Mouse (Mus musculus): Measurements from ENCODE around the gene Golga4. TPM values are rescaled to one million over a fixed set of nuclear protein-coding genes. Genes with fewer than 3 reads are reported as not detected.

Gene Golga4
- polyA plus RNA-seq, 1 experiment: 17.4 TPM

DNA sequence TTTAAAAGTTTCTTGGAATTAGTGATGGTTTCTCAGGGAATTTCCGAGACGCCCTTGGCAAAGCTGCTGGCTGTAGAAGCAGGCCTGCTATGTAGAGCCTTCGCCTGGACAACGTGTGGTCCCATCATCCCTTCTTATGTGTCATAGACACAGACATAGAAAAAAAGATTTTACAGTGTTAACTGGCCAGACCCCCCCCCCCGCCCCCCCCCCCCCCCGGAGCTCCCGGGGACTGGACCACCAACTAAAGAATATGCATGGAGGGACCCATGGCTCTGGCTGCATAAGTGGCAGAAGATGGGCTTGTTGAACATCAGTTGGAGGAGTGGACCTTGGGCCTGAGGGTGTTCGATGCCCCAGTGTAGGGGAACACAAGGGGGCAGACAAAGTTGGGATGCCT is 11.6 kb downstream of the Golga4 start:
- 77% methylated on average over 7 of the region's 8 CpGs for WGBS
- DNase-seq: no peak
- Histone ChIP-seq H3K4me1 (ENCODE audit: control insufficient read depth, insufficient read depth, low read length) (peaks cover 10% of the 10 kb centered on the region), H3K4me3 (replicated peaks; ENCODE audit: extremely low read depth, low read depth, low read length) (no peak overlapping the region)
- TF ChIP-seq CTCF (IDR thresholded peaks at IDR 0.05; ENCODE audit: insufficient read depth, low read length) (no peak), POLR2A (IDR thresholded peaks at IDR 0.05; ENCODE audit: borderline replicate concordance, extremely low read depth, low read depth, low read length) (no peak)

DNA sequence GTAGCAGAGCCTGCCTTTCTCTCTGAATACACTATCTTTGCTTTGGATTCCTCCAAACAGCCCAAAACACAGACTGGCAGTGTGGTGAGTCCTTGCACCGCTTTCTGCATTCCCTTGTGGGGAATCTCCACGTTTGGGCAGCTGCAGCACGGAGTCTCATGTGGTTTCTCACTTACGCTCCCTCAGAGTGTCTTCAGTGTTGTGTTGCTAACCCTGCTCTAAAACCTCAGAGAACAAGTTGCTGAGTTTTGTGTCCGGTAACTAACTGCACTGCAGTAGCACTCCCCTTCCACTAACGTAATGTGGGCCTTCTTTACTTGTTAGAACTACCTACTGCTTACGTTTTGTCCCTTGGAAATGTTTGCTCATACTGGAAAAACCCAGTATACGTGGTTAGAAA is 13.0 kb downstream of the Golga4 start:
- no peak for DNase-seq
- TF ChIP-seq POLR2A (IDR thresholded peaks at IDR 0.05; ENCODE audit: borderline replicate concordance, extremely low read depth, low read depth, low read length): no peak
- TF ChIP-seq CTCF (IDR thresholded peaks at IDR 0.05; ENCODE audit: insufficient read depth, low read length): no peak
- 57% methylated on average over 8 of the region's 8 CpGs for WGBS
- Histone ChIP-seq H3K4me3 (replicated peaks; ENCODE audit: extremely low read depth, low read depth, low read length) (no peak overlapping the region), H3K4me1 (ENCODE audit: control insufficient read depth, insufficient read depth, low read length) (0 out of 2 replicates have a peak, but pooled peaks cover 4% of the 10 kb centered on the region)

DNA sequence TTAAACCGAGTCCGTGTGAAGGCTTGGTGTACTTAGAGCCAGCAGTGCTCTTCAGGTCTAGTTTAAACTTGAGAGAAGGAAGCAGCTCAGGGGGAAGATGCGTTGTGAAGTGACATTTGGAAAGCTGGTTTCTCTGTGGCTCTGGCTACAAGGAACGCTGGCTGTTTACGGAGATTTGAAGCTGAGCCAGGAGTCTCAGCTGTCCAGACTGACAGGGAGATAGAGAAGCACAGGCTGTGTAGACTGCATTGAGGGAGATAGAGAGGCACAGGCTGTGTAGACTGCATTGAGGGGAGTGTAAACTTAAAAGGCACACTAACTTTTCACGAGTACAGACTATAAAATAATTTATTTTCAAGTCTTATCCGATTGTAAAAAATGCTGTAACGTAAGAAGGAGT is 13.9 kb downstream of the Golga4 start:
- DNase-seq: no peak
- Histone ChIP-seq H3K4me1 (ENCODE audit: control insufficient read depth, insufficient read depth, low read length) (0 out of 2 replicates have a peak, but pooled peaks cover 4% of the 10 kb centered on the region), H3K4me3 (replicated peaks; ENCODE audit: extremely low read depth, low read depth, low read length) (no peak overlapping the region)
- TF ChIP-seq POLR2A (IDR thresholded peaks at IDR 0.05; ENCODE audit: borderline replicate concordance, extremely low read depth, low read depth, low read length) (no peak), CTCF (IDR thresholded peaks at IDR 0.05; ENCODE audit: insufficient read depth, low read length) (no peak)
- 40% methylated on average over 8 of the region's 8 CpGs for WGBS

DNA sequence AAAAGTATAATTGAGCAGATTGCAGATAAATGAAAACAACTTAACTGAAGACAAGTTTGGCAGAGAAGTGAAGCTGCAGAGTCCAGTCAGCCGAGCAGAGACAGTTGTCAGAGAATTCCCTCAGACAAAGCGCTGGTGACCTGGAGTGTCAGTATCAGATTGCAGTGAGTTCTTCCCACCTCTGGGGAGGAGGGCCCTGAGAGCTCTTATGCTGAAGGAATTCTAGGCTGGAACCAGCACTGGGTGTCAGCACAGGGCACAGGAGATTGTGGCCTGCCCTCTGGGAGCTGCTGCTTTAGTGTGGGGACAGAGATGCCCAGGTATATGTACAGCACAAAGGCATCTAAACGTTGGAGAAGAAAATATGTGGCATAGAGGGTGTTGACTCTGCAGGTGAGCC is 14.8 kb downstream of the Golga4 start:
- WGBS: 45% methylated on average over 3 of the region's 3 CpGs
- 0 out of 2 replicates have a peak, but pooled peaks cover 4% of the 10 kb centered on the region for H3K4me1 ChIP-seq (ENCODE audit: control insufficient read depth, insufficient read depth, low read length)
- TF ChIP-seq CTCF (IDR thresholded peaks at IDR 0.05; ENCODE audit: insufficient read depth, low read length) (no peak), POLR2A (IDR thresholded peaks at IDR 0.05; ENCODE audit: borderline replicate concordance, extremely low read depth, low read depth, low read length) (no peak)
- no peak for DNase-seq
- H3K4me3 ChIP-seq (replicated peaks; ENCODE audit: extremely low read depth, low read depth, low read length): no peak overlapping the region

DNA sequence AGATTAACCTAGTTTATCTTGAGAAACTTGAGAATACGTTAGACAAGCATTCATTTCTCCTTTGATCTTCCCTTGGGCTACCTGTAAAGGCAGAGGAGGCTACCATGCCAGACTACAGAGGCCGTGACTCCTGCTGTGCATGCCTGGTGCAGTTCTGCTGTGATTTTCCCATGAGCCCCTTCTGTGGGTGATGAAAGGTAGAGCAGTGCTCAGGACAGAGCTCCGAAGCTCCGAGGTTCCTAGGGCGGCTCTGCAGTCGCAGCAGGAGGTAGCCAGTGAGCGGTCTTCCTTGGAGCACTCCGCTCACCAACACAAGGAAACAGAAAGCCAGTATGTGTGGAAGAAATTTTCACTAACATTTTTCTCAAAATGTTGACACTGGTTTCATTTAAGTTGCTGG is 15.6 kb downstream of the Golga4 start:
- H3K4me3 ChIP-seq (replicated peaks; ENCODE audit: extremely low read depth, low read depth, low read length): no peak overlapping the region
- 0 out of 2 replicates have a peak, but pooled peaks cover 4% of the 10 kb centered on the region for H3K4me1 ChIP-seq (ENCODE audit: control insufficient read depth, insufficient read depth, low read length)
- no peak for DNase-seq
- TF ChIP-seq CTCF (IDR thresholded peaks at IDR 0.05; ENCODE audit: insufficient read depth, low read length) (no peak), POLR2A (IDR thresholded peaks at IDR 0.05; ENCODE audit: borderline replicate concordance, extremely low read depth, low read depth, low read length) (no peak)
- 87% methylated on average over 8 of the region's 8 CpGs for WGBS

DNA sequence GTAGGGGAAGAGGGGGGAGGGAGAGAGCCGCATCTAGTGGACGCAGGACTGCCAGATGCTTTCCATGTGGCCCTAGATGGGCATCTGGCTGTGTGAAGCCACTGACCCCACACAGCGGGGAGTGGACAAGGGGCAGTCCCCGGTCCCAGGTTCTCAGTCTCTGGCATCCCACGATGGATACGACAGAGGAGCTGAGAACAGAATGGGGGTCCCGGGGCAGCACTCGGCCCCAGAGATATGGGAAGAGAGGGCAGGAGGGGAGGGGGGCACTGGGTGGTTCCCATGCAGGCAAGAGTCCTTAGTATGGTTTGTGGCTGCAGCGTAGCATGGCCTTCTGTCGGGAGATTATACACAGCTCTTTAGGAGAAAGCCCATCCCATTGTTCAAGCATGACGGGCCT is 17.7 kb downstream of the Golga4 start:
- Histone ChIP-seq H3K4me3 (replicated peaks; ENCODE audit: extremely low read depth, low read depth, low read length) (no peak overlapping the region), H3K4me1 (ENCODE audit: control insufficient read depth, insufficient read depth, low read length) (0 out of 2 replicates have a peak, but pooled peaks cover 4% of the 10 kb centered on the region)
- TF ChIP-seq CTCF (IDR thresholded peaks at IDR 0.05; ENCODE audit: insufficient read depth, low read length) (no peak), POLR2A (IDR thresholded peaks at IDR 0.05; ENCODE audit: borderline replicate concordance, extremely low read depth, low read depth, low read length) (no peak)
- WGBS: 88% methylated on average over 11 of the region's 11 CpGs
- no peak for DNase-seq

DNA sequence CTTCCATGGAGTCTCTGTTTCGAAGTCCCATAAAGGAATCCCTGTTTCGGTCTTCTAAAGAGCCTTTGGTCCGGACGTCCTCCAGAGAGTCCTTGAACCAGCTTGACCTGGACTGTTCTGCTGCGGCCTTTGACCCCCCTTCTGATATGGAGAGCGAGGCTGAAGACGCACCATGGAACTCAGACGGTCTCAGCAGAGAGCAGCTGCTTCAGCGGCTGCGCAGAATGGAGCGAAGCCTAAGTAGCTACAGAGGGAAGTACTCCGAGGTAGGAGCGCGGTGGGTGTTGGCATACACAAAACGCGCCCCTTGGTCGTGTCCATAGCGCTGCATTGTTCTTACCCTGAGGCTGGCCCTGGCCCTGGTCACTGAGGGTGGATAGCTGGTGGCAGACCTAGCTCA is 21.0 kb downstream of the Golga4 start:
- DNase-seq: no peak
- TF ChIP-seq CTCF (IDR thresholded peaks at IDR 0.05; ENCODE audit: insufficient read depth, low read length): no peak
- no peak for TF ChIP-seq POLR2A (IDR thresholded peaks at IDR 0.05; ENCODE audit: borderline replicate concordance, extremely low read depth, low read depth, low read length)
- no peak overlapping the region for H3K4me3 ChIP-seq (replicated peaks; ENCODE audit: extremely low read depth, low read depth, low read length)
- H3K4me1 ChIP-seq (ENCODE audit: control insufficient read depth, insufficient read depth, low read length): no peaks in the 10 kb centered on the region
- 90% methylated on average over 18 of the region's 18 CpGs for WGBS

DNA sequence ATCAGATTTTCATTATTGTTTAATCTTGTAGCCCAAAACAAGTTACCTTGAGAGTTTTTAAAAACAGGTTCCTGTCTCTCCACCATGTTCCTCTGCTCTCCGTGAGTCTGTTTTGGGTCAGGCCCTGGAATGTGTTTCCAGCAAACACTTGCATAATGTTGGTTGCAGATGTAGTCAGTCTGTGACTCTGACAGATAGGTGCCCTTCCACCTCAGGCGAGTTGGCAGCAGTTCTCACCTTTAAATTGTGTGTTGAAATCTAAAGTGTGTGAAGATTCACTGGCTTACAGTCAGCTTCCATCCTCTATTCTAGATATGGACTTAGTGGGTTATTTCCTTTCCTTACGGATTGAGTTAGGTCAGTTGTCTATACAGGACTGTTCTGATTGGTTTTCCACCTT is 23.7 kb downstream of the Golga4 start:
- H3K4me3 ChIP-seq (replicated peaks; ENCODE audit: extremely low read depth, low read depth, low read length): no peak overlapping the region
- no peaks in the 10 kb centered on the region for H3K4me1 ChIP-seq (ENCODE audit: control insufficient read depth, insufficient read depth, low read length)
- WGBS: 71% methylated on average over 3 of the region's 3 CpGs
- no peak for DNase-seq
- TF ChIP-seq CTCF (IDR thresholded peaks at IDR 0.05; ENCODE audit: insufficient read depth, low read length) (no peak), POLR2A (IDR thresholded peaks at IDR 0.05; ENCODE audit: borderline replicate concordance, extremely low read depth, low read depth, low read length) (no peak)

DNA sequence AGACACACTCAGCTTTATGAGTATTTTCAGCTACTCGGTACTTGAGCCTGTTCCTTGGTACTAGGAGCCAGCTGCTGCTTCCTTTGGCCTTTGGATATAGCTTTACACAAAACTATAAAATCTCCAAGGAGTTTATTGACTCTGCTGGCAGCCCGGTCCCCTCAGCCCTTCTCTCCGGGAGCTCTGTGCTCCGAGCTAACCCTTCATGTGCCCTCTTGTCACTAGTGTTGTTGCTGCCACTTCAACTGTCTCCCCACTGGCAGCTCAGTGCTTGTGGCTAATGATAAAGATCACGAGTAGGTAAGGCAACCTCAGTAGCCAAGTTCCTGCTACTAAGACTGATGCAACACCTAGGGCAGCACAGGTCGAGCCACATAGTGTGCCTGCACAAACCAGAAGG is 24.6 kb downstream of the Golga4 start:
- no peaks in the 10 kb centered on the region for H3K4me1 ChIP-seq (ENCODE audit: control insufficient read depth, insufficient read depth, low read length)
- 69% methylated on average over 6 of the region's 6 CpGs for WGBS
- TF ChIP-seq CTCF (IDR thresholded peaks at IDR 0.05; ENCODE audit: insufficient read depth, low read length) (no peak), POLR2A (IDR thresholded peaks at IDR 0.05; ENCODE audit: borderline replicate concordance, extremely low read depth, low read depth, low read length) (no peak)
- no peak overlapping the region for H3K4me3 ChIP-seq (replicated peaks; ENCODE audit: extremely low read depth, low read depth, low read length)
- no peak for DNase-seq

DNA sequence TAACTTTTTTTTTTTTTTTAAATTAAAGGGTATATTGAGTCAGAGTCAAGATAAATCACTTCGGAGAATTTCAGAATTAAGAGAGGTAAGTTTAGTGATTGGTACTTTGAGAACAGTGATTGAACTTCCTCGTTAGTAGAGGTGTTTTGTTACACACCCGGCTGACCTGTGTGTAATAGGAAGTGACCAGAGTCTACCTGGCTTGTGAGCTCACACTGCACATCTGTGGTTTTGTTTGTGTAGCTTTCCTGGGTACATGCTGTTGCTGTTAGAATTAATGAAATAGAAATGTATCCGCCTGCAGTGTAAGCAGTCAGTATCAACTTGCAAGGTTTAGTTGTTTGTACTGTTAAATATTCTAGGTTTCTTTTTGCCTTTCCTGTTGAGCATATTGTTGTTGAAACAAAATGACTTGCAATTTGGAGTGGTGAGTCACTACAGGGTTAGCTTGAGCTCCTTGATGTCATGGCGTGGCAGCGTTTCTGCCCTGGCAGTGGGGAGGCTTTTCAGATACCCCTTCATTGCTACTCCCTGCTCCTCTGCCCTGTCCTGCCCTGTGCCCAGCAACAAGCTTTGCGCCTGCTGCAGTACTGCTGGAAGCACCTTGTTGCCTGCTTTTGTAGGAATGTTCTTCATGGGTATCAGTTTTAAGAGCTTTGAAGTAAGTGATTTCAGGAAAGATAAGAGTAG is 26.6 kb downstream of the Golga4 start:
- 85% methylated on average over 7 of the region's 7 CpGs for WGBS
- TF ChIP-seq CTCF (IDR thresholded peaks at IDR 0.05; ENCODE audit: insufficient read depth, low read length) (no peak), POLR2A (IDR thresholded peaks at IDR 0.05; ENCODE audit: borderline replicate concordance, extremely low read depth, low read depth, low read length) (no peak)
- no peak overlapping the region for H3K4me3 ChIP-seq (replicated peaks; ENCODE audit: extremely low read depth, low read depth, low read length)
- no peak for DNase-seq
- H3K4me1 ChIP-seq (ENCODE audit: control insufficient read depth, insufficient read depth, low read length): no peaks in the 10 kb centered on the region

Measured in lung, adult 2 months (tissue).